Mouse (Mus musculus) stomach, postnatal 0 days (tissue): Measurements from ENCODE around the gene Kif14. TPM values are rescaled to one million over a fixed set of nuclear protein-coding genes. Genes with fewer than 3 reads are reported as not detected.

ENCODE experiments used
- ATAC-seq: fragments of 200-750 bp; cut with Nextera tagmentation; 2 replicates; pipeline ENCODE4 v1.8.0; 2017; ENCODE audit not compliant: low FRiP score, low TSS enrichment
- DNase-seq: peaks from one replicate; pipeline ENCODE4 v3.0.0-alpha.2; 2016; ENCODE audit warnings: low spot score
- H3K27ac ChIP-seq: fragments of 300-500 bp; sonication (generic); replicated peaks from 2 replicates; pipeline ENCODE4 v1.5.1; 2014; ENCODE audit warnings: mild to moderate bottlenecking, control low read depth
- H3K27me3 ChIP-seq: fragments of 300-500 bp; sonication (generic); 2 replicates; pipeline ENCODE4 v1.6.1; 2014; ENCODE audit warnings: low read length; ENCODE audit not compliant: control insufficient read depth, insufficient read depth
- H3K36me3 ChIP-seq: fragments of 300-500 bp; sonication (generic); 2 replicates; pipeline ENCODE4 v1.6.1; 2014; ENCODE audit warnings: low read length, mixed read lengths; ENCODE audit not compliant: control insufficient read depth, insufficient read depth
- H3K4me1 ChIP-seq: fragments of 300-500 bp; sonication (generic); replicated peaks from 2 replicates; pipeline ENCODE4 v1.6.1; 2014; ENCODE audit warnings: antibody characterized with exemption; ENCODE audit not compliant: control insufficient read depth, insufficient read depth
- H3K4me2 ChIP-seq: fragments of 300-500 bp; sonication (generic); replicated peaks from 2 replicates; pipeline ENCODE4 v1.6.1; 2014; ENCODE audit warnings: low read depth, mild to moderate bottlenecking, control low read depth, moderate library complexity
- H3K4me3 ChIP-seq: fragments of 300-500 bp; sonication (generic); 2 replicates; pipeline ENCODE4 v1.5.1; 2014; ENCODE audit warnings: low read depth, low read length, control low read depth
- H3K9ac ChIP-seq: fragments of 300-500 bp; sonication (generic); 2 replicates; pipeline ENCODE4 v1.6.1; 2014; ENCODE audit warnings: mild to moderate bottlenecking, low read length, control low read depth, mixed read lengths
- H3K9me3 ChIP-seq: fragments of 300-500 bp; sonication (generic); 2 replicates; pipeline ENCODE4 v1.6.1; 2016; ENCODE audit warnings: low read length; ENCODE audit not compliant: control insufficient read depth
- CTCF ChIP-seq: IDR thresholded peaks from 2 replicates; pipeline ENCODE4 v1.5.1; 2016; ENCODE audit warnings: antibody characterized with exemption, low read depth, mild to moderate bottlenecking, moderate library complexity
- EP300 ChIP-seq: optimal IDR thresholded peaks from 2 replicates; pipeline ENCODE3; 2016; ENCODE audit warnings: antibody characterized with exemption
- WGBS: fragments of 180-500 bp; shearing (Covaris S2); extraction: QIAGEN DNeasy Blood & Tissue Kit; methylation state at CpG from one replicate; pipeline ENCODE4 v1.1.7; 2014; 5-methylcytosine and 5-hydroxymethylcytosine counted together
- polyA plus RNA-seq: library from polyadenylated mRNA; unstranded; fragments of >200 nt; fragmentation: Nextera tagmentation; extraction: Ambion mirVana; gene quantifications from 2 replicates; pipeline ENCODE4 v1.2.1, GENCODE M21; 2015

Kif14 gene
- polyA plus RNA-seq, 1 experiment from 2014 or later, result 1.1 TPM

DNA sequence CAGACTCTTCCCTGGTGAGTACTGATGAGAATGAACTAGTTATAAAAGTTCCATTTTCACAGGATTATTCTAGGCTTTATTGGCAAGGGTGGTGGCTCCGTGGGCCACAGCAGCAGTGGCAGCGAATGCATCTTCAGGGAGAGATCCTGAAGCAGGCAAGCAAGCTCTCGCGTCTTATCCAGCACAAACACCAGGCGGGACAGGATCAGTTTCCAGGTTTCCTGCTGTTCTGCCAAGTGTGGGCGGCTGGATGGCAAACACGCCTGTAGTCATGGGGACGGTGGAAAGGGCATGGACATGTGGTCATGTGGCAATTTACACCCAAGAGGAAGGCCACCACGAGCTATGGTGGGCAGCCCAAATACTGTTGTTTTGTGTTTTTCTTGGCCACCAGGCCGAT is 3.7 kb upstream of the Kif14 start:
- DNase-seq (no peak), ATAC-seq (no peak)
- H3K36me3 ChIP-seq, result no peaks in the 10 kb centered on the region
- no peak overlapping the region for H3K9ac ChIP-seq
- H3K27me3 ChIP-seq, result no peaks in the 10 kb centered on the region
- no peaks in the 10 kb centered on the region for H3K9me3 ChIP-seq
- no peak for TF ChIP-seq CTCF
- TF ChIP-seq EP300, result no peak
- 50% methylated on average over 10 of the region's 10 CpGs for whole genome bisulfite sequencing
- H3K4me3 ChIP-seq, result no peak overlapping the region
- no peak overlapping the region for H3K27ac ChIP-seq
- no peaks in the 10 kb centered on the region for H3K4me1 ChIP-seq
- H3K4me2 ChIP-seq, result no peak overlapping the region

DNA sequence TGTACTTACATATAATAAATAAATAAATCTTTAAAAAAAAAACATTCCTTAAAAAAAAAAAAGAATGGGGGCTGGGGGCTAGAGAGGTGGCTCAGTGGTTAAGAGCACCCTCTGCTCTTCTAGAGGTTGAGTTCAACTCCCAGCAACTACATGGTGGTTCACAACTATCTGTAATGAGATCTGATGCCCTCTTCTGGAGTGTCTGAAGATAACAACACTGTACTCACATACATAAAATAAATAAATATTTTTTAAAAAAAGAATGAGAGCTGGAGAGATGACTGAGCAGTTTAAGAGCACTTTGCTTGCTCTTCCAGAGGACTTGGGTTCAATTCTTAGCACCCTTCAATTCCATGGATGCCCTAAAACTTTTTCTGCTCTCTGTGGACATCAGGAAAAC is 975 bp upstream of the Kif14 start:
- DNase-seq, result no peak

DNA sequence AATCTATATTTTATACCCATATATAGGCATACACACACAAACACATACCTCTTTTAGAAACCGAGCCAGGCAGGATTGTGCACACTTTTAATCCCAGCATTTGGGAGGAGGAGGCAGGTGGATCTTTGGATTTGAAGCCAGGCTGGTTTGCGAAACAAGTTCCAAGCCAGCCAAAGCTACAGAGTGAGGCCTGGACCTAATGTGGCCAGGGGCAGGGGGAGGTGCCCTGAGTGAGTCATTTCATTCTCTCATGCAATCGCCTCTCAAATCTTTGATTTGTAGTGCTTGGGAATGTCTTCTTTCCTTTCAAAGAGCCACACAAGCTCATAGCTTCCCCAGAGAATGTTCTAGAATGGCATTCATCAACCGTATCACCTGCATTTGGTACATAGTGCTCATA is 3.3 kb downstream of the Kif14 start:
- TF ChIP-seq CTCF (no peak), EP300 (peak; percentile 38)
- WGBS, result 77% methylated on average over 4 of the region's 4 CpGs
- Histone ChIP-seq H3K4me1 (no peaks in the 10 kb centered on the region), H3K9ac (no peak overlapping the region), H3K27me3 (no peaks in the 10 kb centered on the region), H3K4me2 (no peak overlapping the region), H3K36me3 (peaks cover 2% of the 10 kb centered on the region; the same call in 1 of the 2 replicates), H3K9me3 (no peaks in the 10 kb centered on the region), H3K27ac (no peak overlapping the region), H3K4me3 (no peak overlapping the region)
- no peak for ATAC-seq
- DNase-seq, result no peak

More for the DNA sequence above, 975 bp upstream of the Kif14 start:
- H3K27ac ChIP-seq, result no peak overlapping the region
- H3K4me1 ChIP-seq, result no peaks in the 10 kb centered on the region
- no peaks in the 10 kb centered on the region for H3K27me3 ChIP-seq
- H3K4me3 ChIP-seq, result no peak overlapping the region
- no peak overlapping the region for H3K9ac ChIP-seq
- no peaks in the 10 kb centered on the region for H3K9me3 ChIP-seq
- peak; percentile 39 for TF ChIP-seq CTCF
- no peak for TF ChIP-seq EP300
- ATAC-seq, result no peak
- no peaks in the 10 kb centered on the region for H3K36me3 ChIP-seq
- H3K4me2 ChIP-seq, result no peak overlapping the region

DNA sequence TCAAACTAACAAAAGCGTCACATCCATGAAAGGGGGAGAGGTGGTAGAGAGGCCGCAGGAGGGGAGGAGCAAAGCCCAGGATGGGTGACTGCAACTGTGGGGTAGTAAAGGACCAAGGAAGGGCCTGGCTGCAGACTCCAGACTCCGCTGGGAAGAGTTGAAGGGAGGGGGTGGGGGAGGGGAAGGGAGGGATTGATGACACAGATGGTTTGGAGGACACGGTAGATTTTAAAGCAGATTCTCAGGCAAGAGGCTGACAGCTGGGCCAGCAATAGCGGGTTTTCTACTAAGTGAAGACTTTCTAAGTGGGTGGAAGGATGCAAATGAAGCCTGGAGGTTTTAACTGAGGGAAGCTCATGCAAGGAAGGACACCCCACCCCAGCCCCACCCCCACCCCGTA is 4.3 kb downstream of the Kif14 start:
- H3K36me3 ChIP-seq, result peaks cover 2% of the 10 kb centered on the region; the same call in 1 of the 2 replicates
- no peaks in the 10 kb centered on the region for H3K27me3 ChIP-seq
- no peak overlapping the region for H3K9ac ChIP-seq
- no peak overlapping the region for H3K4me2 ChIP-seq
- H3K27ac ChIP-seq, result no peak overlapping the region
- H3K4me3 ChIP-seq, result no peak overlapping the region
- no peaks in the 10 kb centered on the region for H3K9me3 ChIP-seq
- H3K4me1 ChIP-seq, result no peaks in the 10 kb centered on the region
- DNase-seq, result no peak
- ATAC-seq, result no peak
- WGBS, result 33% methylated on average over 6 of the region's 6 CpGs
- TF ChIP-seq EP300 (no peak), CTCF (no peak)

DNA sequence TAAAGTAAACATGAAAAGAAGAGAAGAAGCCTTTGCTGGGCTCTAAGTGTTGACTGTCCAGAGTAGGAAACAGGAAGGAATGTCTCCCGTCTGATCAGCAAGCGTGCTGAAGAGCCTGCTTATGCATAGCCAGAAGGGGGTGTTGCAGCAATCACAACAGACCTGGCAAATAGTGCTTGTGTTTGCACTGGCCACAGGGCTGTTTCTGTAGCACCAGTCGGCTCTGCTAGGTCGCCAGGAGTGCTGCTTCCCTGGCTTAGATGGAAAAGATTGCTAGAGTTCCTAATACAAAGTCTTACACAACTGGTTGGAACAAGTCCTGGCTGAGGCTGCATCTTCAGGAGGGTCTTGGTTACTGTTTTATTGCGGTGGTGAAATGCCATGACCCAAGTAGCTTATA is 25.5 kb downstream of the Kif14 start:
- WGBS, result 66% methylated on average over 5 of the region's 5 CpGs
- ATAC-seq, result no peak
- no peaks in the 10 kb centered on the region for H3K9me3 ChIP-seq
- H3K9ac ChIP-seq, result no peak overlapping the region
- H3K4me2 ChIP-seq, result no peak overlapping the region
- TF ChIP-seq CTCF, result peak; percentile 30
- no peak for TF ChIP-seq EP300
- H3K27me3 ChIP-seq, result no peaks in the 10 kb centered on the region
- no peak overlapping the region for H3K27ac ChIP-seq
- peaks cover 5% of the 10 kb centered on the region; the same call in 1 of the 2 replicates for H3K36me3 ChIP-seq
- H3K4me1 ChIP-seq, result no peaks in the 10 kb centered on the region
- no peak overlapping the region for H3K4me3 ChIP-seq
- DNase-seq, result no peak

DNA sequence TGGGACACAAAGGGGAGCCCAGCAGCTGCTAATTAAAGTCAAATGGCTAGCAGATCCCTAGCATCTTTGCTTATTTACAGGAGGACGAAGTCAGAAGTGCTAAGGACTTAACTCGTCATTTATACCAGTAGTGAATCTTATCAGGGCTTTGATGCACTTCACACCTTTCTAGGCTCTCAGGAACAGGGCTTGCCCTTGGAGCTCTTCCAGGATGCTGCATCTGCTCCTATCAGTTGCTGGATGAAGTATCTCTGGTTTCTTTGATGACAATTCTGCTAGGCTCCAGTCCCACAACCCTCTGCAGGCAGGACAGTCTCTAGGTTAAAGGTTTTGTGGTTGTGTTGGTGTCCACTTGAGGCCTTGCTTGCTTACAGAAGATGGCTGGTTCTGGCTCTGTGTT is 26.1 kb downstream of the Kif14 start:
- H3K4me3 ChIP-seq, result no peak overlapping the region

More for the DNA sequence above, 26.1 kb downstream of the Kif14 start:
- Histone ChIP-seq H3K9ac (no peak overlapping the region), H3K27ac (no peak overlapping the region), H3K9me3 (no peaks in the 10 kb centered on the region), H3K36me3 (peaks cover 6% of the 10 kb centered on the region; the same call in 1 of the 2 replicates), H3K4me2 (no peak overlapping the region), H3K4me1 (no peaks in the 10 kb centered on the region), H3K27me3 (no peaks in the 10 kb centered on the region)
- no peak for TF ChIP-seq EP300
- TF ChIP-seq CTCF, result no peak
- no peak for DNase-seq
- 88% methylated on average over 2 of the region's 2 CpGs for WGBS
- ATAC-seq, result no peak
